Mouse (Mus musculus) c-Kit-positive CD71-negative TER-119-negative erythroid progenitor cells, embryonic 14.5 days (primary cell): ENCODE data around the gene Slc24a2.

ENCODE experiments used
- DNase-seq: peaks from one replicate; pipeline ENCODE4 v3.0.0-alpha.2; 2013; ENCODE audit warnings: low read depth

The Slc24a2 gene

DNA sequence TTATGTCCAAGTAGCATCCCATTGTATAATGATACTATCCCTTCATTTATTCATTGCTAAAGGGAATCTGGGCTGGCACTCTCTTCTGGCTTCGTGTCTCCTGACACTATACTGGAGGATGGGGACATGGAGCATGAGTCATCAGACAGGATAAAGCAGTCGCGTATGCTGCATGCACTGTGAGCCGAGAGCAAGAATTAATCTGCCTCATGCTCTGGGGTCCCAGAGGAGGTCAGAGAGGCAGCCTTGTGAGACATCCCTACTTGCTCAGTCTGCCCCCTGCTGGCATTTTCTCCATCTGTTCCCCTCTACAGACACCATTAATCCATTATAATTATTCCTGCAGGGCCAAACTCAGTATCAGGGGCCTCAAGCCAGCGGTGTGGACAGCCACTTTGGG, 276.8 kb downstream of the Slc24a2 start:
- DNase-seq, result no peak

DNA sequence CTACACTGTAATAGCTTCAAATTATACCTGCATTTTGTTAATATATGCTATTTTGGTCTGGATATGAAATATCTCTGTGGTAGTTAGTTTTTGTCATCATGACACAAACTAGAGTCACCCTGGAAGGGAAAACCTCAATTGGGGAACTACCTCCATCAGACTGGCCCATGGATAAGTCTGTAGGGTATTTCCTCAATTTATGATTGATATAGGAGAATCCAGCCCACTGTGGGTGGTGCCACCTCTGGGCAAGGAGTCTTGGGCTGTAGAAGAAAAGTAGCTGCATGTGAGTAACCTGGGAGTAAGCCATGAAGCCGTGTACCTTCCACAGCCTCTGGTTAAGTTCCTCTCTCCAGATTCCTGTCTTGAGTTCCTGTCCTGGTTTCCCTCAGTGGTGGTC, 281.5 kb downstream of the Slc24a2 start:
- no peak for DNase-seq

DNA sequence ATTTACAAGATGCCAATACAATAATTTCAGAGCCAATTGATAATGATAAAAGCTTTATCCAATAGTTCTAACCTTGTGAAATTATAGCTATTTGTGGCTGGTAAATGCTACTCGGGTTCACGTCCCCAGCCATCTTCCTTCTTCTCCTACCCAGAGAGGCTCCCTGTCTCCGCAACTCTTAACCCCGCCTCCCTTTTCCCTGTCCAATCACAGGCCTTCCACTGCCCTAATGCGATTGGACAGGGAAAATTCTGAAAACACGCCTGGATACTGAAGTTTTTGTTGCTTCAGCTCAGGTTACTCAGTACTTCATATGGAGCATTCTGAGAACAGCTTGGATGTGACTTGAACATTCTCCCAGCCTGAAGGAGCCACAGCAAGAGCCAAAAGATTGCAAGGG, 287.0 kb downstream of the Slc24a2 start:
- DNase-seq, result no peak

DNA sequence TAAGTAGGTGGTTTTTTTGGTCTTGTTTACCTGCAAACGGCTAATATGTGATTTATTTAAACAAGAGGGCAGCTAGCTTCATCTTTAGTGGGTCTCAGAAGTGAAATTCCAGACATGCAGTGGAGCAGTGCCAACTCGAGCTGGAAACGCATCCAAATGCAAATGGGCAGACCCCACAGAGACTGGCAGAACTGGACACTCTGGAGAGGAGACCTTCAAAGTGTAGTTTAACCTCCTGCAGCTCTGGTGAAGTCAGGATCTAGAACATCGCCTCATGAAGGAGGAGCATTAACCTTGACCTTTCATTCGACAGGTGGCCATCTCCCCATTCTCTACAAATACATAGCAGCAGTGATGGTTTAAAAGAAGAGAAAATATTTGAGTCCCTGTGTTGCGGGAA, 287.6 kb downstream of the Slc24a2 start:
- no peak for DNase-seq

DNA sequence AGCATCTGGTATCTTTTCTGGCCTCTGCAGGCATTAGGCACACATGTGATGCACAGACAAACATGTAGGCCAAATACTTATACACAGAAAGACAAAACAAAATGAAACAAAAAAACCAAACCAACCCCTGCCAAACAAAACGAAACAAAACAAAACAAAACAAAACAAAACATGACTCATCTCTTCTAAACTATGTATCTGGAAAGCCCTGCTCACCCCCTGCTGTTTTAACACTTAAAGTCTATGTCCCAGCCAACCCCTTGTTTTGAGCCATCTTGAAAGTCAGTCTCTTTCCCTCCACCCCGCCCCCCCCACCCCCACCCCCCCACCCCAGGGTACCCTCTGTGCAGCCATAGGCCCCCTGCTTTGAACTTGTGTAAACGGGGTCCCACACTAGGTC, 293.6 kb downstream of the Slc24a2 start:
- no peak for DNase-seq

DNA sequence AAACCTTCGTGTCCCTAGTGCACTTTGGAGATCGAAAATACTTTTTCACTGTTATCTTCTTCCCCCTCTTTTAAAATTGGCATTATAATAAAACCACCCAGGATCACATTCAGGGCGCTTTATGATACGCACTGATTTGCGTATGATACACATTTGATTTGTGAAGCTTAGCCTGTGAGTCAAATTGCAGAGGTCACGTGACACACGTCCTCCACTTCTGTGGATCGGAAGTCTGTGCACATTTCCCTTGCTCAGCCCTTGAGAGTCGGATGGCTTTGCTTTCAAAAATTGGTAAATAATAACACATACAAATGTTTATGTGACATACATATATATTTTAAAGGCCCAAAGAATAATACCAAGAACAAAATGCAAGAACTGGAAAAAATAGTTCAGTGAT, 294.1 kb downstream of the Slc24a2 start:
- DNase-seq, result no peak
